Mouse (Mus musculus) liver, embryonic 13.5 days (tissue): Measurements from ENCODE around the gene Olfr231. TPM values are rescaled to one million over a fixed set of nuclear protein-coding genes. Genes with fewer than 3 reads are reported as not detected.

Experiments
- ATAC-seq: fragments of 200-750 bp; cut with Nextera tagmentation; 2 replicates; pipeline ENCODE4 v1.8.0; 2017; ENCODE audit warnings: low read depth, mild to moderate bottlenecking, moderate number of reproducible peaks, moderate library complexity
- DNase-seq: peaks from one replicate; pipeline ENCODE4 v3.0.0; 2022
- H3K27ac ChIP-seq: fragments of 300-500 bp; sonication (generic); 2 replicates; pipeline ENCODE4 v1.5.1; 2015; ENCODE audit warnings: moderate library complexity, mild to moderate bottlenecking, inconsistent platforms
- H3K27me3 ChIP-seq: fragments of 300-500 bp; sonication (generic); 2 replicates; pipeline ENCODE4 v1.6.1; 2015; ENCODE audit warnings: mild to moderate bottlenecking, inconsistent platforms
- H3K36me3 ChIP-seq: fragments of 300-500 bp; sonication (generic); 2 replicates; pipeline ENCODE4 v1.6.1; 2015; ENCODE audit warnings: mild to moderate bottlenecking, inconsistent platforms
- H3K4me1 ChIP-seq: fragments of 300-500 bp; sonication (generic); replicated peaks from 2 replicates; pipeline ENCODE4 v1.6.1; 2015; ENCODE audit warnings: inconsistent platforms
- H3K4me2 ChIP-seq: fragments of 300-500 bp; sonication (generic); 2 replicates; pipeline ENCODE4 v1.6.1; 2015; ENCODE audit warnings: inconsistent platforms, mild to moderate bottlenecking, moderate library complexity
- H3K4me3 ChIP-seq: fragments of 300-500 bp; sonication (generic); replicated peaks from 2 replicates; pipeline ENCODE4 v1.5.1; 2015; ENCODE audit warnings: mild to moderate bottlenecking, inconsistent platforms
- H3K9ac ChIP-seq: fragments of 300-500 bp; sonication (generic); 2 replicates; pipeline ENCODE4 v1.6.1; 2015; ENCODE audit warnings: mild to moderate bottlenecking, inconsistent platforms
- H3K9me3 ChIP-seq: fragments of 300-500 bp; sonication (generic); replicated peaks from 2 replicates; pipeline ENCODE4 v1.6.1; 2016; ENCODE audit warnings: inconsistent platforms
- WGBS: fragments of 180-500 bp; shearing (Covaris S2); methylation state at CpG from one replicate; pipeline ENCODE4 v1.1.7; 2015; ENCODE audit not compliant: insufficient replicate concordance; 5-methylcytosine and 5-hydroxymethylcytosine counted together
- polyA plus RNA-seq: library from polyadenylated mRNA; unstranded; fragments of >200 nt; fragmentation: Nextera tagmentation; extraction: Ambion mirVana; gene quantifications from 2 replicates; pipeline ENCODE4 v1.2.1, GENCODE M21; 2015

Olfr231 gene
- polyA plus RNA-seq, 1 experiment from 2014 or later: not detected

DNA sequence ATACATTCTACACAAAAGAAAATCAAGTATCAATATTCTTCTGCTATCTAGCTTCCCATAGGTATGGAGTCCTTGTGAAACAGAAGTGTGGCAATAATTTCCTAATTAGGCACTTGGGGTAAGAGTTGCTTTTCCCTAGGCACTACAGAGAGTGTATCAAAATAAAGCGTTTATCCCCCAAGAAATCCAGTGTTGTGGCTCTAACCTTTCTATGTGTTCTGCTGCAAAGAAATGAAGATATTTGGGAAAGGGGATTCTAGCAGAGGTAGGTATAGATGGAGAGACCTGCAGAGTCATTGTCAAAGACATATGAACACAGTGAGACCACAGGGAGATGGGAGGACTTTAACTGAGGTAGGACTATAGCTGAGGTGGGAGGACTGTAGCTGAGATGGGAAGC is 24.4 kb downstream of the Olfr231 start, which contains the start of gene Olfr427:
Olfr427 (plus strand) TSS at position 301 of the 400 bp plus-strand sequence.
- Histone ChIP-seq H3K9me3 (no peaks in the 10 kb centered on the region), H3K4me2 (no peak within 1 kb of the TSS), H3K27ac (no peak within 1 kb of the TSS), H3K36me3 (no peaks in the 10 kb centered on the region), H3K4me1 (no peaks in the 10 kb centered on the region), H3K4me3 (no peak within 1 kb of the TSS), H3K9ac (no peak within 1 kb of the TSS), H3K27me3 (no peaks in the 10 kb centered on the region)
- no peak for ATAC-seq
- DNase-seq: no peak
- 61% methylated on average over 1 of the region's 1 CpGs for WGBS

DNA sequence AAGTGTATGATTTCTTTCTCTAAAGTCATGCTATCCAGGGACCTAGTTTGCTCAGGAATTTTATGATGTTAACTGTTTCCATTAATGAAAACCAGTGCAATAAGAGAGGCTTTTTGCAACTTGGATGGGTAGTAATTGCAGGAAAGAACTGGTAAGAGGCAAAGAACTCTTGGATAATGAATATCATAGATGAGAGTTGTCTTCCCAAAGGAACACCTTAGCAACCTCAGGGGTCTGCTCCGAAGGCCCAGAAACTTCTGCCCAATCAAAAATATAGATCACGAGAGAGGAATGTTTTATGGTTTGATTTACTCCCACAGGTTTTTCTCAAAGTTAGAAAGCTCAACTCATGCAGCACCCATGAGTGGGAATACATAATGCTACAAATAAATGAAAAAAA is 36.9 kb downstream of the Olfr231 start, which contains the start of gene Olfr429:
Olfr429 (plus strand) TSS at position 301 of the 400 bp plus-strand sequence.
- ATAC-seq: no peak
- Histone ChIP-seq H3K4me2 (no peak within 1 kb of the TSS), H3K4me3 (no peak within 1 kb of the TSS), H3K9me3 (no peaks in the 10 kb centered on the region), H3K27ac (no peak within 1 kb of the TSS), H3K27me3 (no peaks in the 10 kb centered on the region), H3K4me1 (no peaks in the 10 kb centered on the region), H3K36me3 (no peaks in the 10 kb centered on the region), H3K9ac (no peak within 1 kb of the TSS)
- 65% methylated on average over 2 of the region's 2 CpGs for WGBS
- DNase-seq: no peak

DNA sequence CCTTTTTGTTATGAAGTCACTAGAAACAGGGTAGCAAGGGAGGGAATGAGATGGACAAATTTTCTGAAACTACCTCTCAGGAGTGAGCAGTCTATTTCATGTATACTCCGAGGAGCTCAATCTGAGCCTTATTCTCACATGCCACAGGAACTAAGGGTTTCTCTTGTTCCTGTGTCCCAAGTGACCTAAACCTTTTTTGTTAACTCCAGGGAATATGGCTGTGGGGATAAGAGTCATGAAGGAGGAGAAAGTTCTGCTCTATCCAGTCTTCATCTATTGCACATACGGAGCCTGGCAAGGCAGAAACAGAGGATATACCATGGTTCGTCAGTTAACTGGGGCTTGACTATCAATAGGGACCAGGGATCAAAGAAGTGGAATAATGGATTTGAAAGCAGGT is 54.7 kb downstream of the Olfr231 start, which contains the start of gene Olfr430:
Olfr430 (plus strand) TSS at position 301 of the 400 bp plus-strand sequence.
- Histone ChIP-seq H3K4me1 (no peaks in the 10 kb centered on the region), H3K27me3 (no peaks in the 10 kb centered on the region), H3K9ac (no peak within 1 kb of the TSS), H3K27ac (no peak within 1 kb of the TSS), H3K4me2 (no peak within 1 kb of the TSS), H3K36me3 (no peaks in the 10 kb centered on the region), H3K9me3 (no peaks in the 10 kb centered on the region), H3K4me3 (no peak within 1 kb of the TSS)
- WGBS: 69% methylated on average over 3 of the region's 3 CpGs
- DNase-seq: no peak
- ATAC-seq: no peak

Other genes with a start within 250 kb of the Olfr231 start
- 1.5 and 1.8 TPM in 2 replicates for gene Ifi211, start 208.1 kb downstream of the Olfr231 start, polyA plus RNA-seq
- 3.2 and 5.1 TPM in 2 replicates for gene Mndal, start 178.7 kb downstream of the Olfr231 start, polyA plus RNA-seq
- 2.6 and 3.9 TPM in 2 replicates for gene Ifi203, start 178.5 kb downstream of the Olfr231 start, polyA plus RNA-seq
- gene Ifi202b, start 138.4 kb downstream of the Olfr231 start, polyA plus RNA-seq: not detected in 2 replicates
- gene Ifi205, start 89.4 kb downstream of the Olfr231 start, polyA plus RNA-seq: 0.27 and 0.82 TPM in 2 replicates
- gene Olfr433, start 80.5 kb downstream of the Olfr231 start, polyA plus RNA-seq: 0.07 and 0.14 TPM in 2 replicates
- gene Olfr432, start 72.0 kb downstream of the Olfr231 start, polyA plus RNA-seq: not detected in 2 replicates
- gene Olfr430, start 54.6 kb downstream of the Olfr231 start, polyA plus RNA-seq: not detected in 2 replicates
- gene Olfr429, start 36.8 kb downstream of the Olfr231 start, polyA plus RNA-seq: not detected in 2 replicates
- not detected in 2 replicates for gene Olfr427, start 24.3 kb downstream of the Olfr231 start, polyA plus RNA-seq
- not detected in 2 replicates for gene Olfr424, start 10.4 kb upstream of the Olfr231 start, polyA plus RNA-seq
- gene Olfr420, start 34.5 kb upstream of the Olfr231 start, polyA plus RNA-seq: 0.58 and 0.64 TPM in 2 replicates
- 25.7 and 33.7 TPM in 2 replicates for gene Spta1, start 51.6 kb upstream of the Olfr231 start, polyA plus RNA-seq
- gene Olfr419, start 130.9 kb upstream of the Olfr231 start, polyA plus RNA-seq: 0.08 and 0.09 TPM in 2 replicates
- not detected in 2 replicates for gene Mptx1, start 209.4 kb upstream of the Olfr231 start, polyA plus RNA-seq
- not detected in 2 replicates for gene Olfr417, start 244.0 kb upstream of the Olfr231 start, polyA plus RNA-seq